8 mouse cellular contexts compared by ENCODE assay signal in the genomic region with DNA sequence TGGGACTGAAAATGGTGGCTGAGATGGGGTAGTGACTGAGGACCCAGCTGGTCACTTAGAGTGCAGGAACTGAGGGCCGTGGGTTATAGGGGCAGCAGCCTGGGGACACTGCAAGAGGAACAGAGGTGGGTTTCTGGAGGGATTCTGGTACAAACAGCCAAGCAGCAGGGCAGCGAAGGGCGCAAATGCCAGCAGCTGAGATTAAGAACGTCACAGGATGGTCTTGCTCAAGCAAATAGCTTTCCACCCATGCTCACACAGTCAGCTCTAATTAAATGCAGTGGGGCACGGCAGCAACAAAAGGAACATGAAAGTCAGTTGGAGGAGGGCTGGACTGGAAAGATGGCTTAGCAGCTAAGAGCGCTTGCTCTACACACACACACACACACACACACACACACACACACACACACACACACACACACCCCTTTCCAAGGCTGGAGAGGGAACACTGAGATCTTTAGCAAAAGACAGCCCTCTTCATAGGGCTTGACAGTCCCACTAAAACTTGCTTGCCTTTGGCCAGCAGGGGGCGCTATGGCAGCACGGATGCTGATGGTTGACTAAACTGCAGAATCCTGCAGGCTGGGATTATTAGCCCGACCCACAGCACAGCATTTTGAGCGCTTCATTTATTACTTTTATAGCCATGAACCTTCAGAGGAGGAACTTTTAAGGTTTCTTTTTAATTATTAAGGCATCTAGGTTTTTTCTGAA. TPM values are rescaled to one million over a fixed set of nuclear protein-coding genes. Genes with fewer than 3 reads are reported as not detected.
DNase-seq lines count a peak whose midpoint lies in the region; ATAC-seq and TF ChIP-seq lines count a peak whose summit lies in the region.

No protein-coding gene starts in this region.

- H3K4me3 ChIP-seq in gastrocnemius, adult 2 months: no peak overlapping the region
- no peak overlapping the region for H3K4me3 ChIP-seq in left cerebral cortex, adult 2 months

- DNase-seq in adipocyte (ENCODE audit: low spot score): peak; percentile 93
- DNase-seq in gastrocnemius, adult 2 months: peak; percentile 88
- peak; percentile 54 for DNase-seq in hindlimb bud, embryonic 11.5 days (ENCODE audit: extremely low spot score, low read depth, low spot score)
- peak; percentile 85 to 92 for DNase-seq in left cerebral cortex, adult 2 months (ENCODE audit: extremely low spot score in 1 of 2, low spot score in 2 of 2)
- DNase-seq in right cerebral cortex, postnatal 10 days (ENCODE audit: low spot score in 2 of 2): peak; percentile 90 to 96
- DNase-seq in urinary bladder, postnatal 10 days (ENCODE audit: low spot score): peak; percentile 70

- TF ChIP-seq CTCF in gastrocnemius, adult 2 months (IDR thresholded peaks at IDR 0.05): peak; percentile 85
- peak; percentile 83 for TF ChIP-seq CTCF in left cerebral cortex, adult 2 months (IDR thresholded peaks at IDR 0.05)

- ATAC-seq in common myeloid progenitor, adult 5-6 weeks (replicated peaks; ENCODE audit: low read depth, poor library complexity, severe bottlenecking): peak; percentile 96
- ATAC-seq in megakaryocyte progenitor cell, adult 5-6 weeks (replicated peaks; ENCODE audit: poor library complexity): peak; percentile 93

- H3K27ac ChIP-seq in gastrocnemius, adult 2 months: no peak overlapping the region
- no peak overlapping the region for H3K27ac ChIP-seq in left cerebral cortex, adult 2 months

- intact Hi-C loops in gastrocnemius, adult 2 months (cut with DNase I): loop anchor here (2.0 to 10.0 kb wide), 2 partner anchors 828 to 1324 kb away; no protein-coding TSS in a partner anchor
- intact Hi-C loops in left cerebral cortex, adult 2 months (cut with DNase I): loop anchor here (2.0 to 5.0 kb wide), 5 partner anchors 305 to 1385 kb away; partner anchors contain the start of gene Lypd1

RNA-seq across cellular contexts. Expression of gene Slc35f5, which starts 46.9 kb away (rescaled TPM):
- 8.5 and 9.8 TPM in 2 replicates for total RNA-seq in common myeloid progenitor, adult 5-6 weeks (2017)
- total RNA-seq in gastrocnemius, adult 2 months (2021): 10 to 100 TPM; 21.7 to 26.2 TPM
- 10 to 100 TPM; 21.0 TPM for total RNA-seq in left cerebral cortex, adult 2 months (2021)
- 10.4 and 11.1 TPM in 2 replicates for total RNA-seq in megakaryocyte progenitor cell, adult 5-6 weeks (2015)
- 8.9 and 14.0 TPM in 2 replicates for total RNA-seq in megakaryocyte progenitor cell, adult 5-6 weeks (2017)
